Mouse (Mus musculus) thymus, adult 18-20 months (tissue): ENCODE data around the gene Rtf1.
"Not testable (repeated sequence)": the region's sequence is repeated elsewhere in the genome, so short reads cannot be mapped to it uniquely, and the experiment has no call there.

Source experiments
- DNase-seq, 2 experiments: peaks; one replicate each; pipeline ENCODE4 v3.0.0; 2022; ENCODE audit warnings: mixed read lengths in 2 of 2

Gene Rtf1

GRCm38 (mm10) chr2:119674525-119675214 lies at the start of gene Rtf1:
Gene Rtf1 (plus strand): TSS chr2:119675068.
- DNase-seq, result peak; percentile 88 to 90

- DNase-seq, result no peak
These were observed 38.1 kb upstream of the Rtf1 start for GRCm38 (mm10) chr2:119636781-119637180.

GRCm38 (mm10) chr2:119641214-119641912 lies 33.5 kb upstream of the Rtf1 start:
- DNase-seq, result no peak

- no peak for DNase-seq
These were observed 30.6 kb upstream of the Rtf1 start for GRCm38 (mm10) chr2:119644254-119644653.

GRCm38 (mm10) chr2:119662220-119663182 lies 12.4 kb upstream of the Rtf1 start, which contains the start of gene Ndufaf1:
Gene Ndufaf1 (minus strand): TSS chr2:119662827.
- peak; percentile 61 to 75 for DNase-seq

GRCm38 (mm10) chr2:119665744-119666143 lies 9.1 kb upstream of the Rtf1 start:
- not testable (repeated sequence) for DNase-seq

GRCm38 (mm10) chr2:119669010-119669409 lies 5.9 kb upstream of the Rtf1 start:
- no peak for DNase-seq

- no peak for DNase-seq
These were observed 432 bp downstream of the Rtf1 start for GRCm38 (mm10) chr2:119675215-119675784.

- peak in 1 of 2 experiments; percentile 9 for DNase-seq
These were observed 963 bp downstream of the Rtf1 start for GRCm38 (mm10) chr2:119675831-119676230.

- DNase-seq, result no peak
These were observed 8.8 kb downstream of the Rtf1 start for GRCm38 (mm10) chr2:119683706-119684105.

GRCm38 (mm10) chr2:119692003-119692701 lies 17.3 kb downstream of the Rtf1 start:
- no peak for DNase-seq

GRCm38 (mm10) chr2:119694826-119695225 lies 20.0 kb downstream of the Rtf1 start:
- no peak for DNase-seq

GRCm38 (mm10) chr2:119696111-119696510 lies 21.2 kb downstream of the Rtf1 start:
- no peak for DNase-seq

- no peak for DNase-seq
These were observed 23.6 kb downstream of the Rtf1 start for GRCm38 (mm10) chr2:119698472-119698871.

GRCm38 (mm10) chr2:119699962-119700361 lies 25.1 kb downstream of the Rtf1 start:
- DNase-seq, result no peak

- no peak for DNase-seq
These were observed 28.3 kb downstream of the Rtf1 start for GRCm38 (mm10) chr2:119703171-119703570.

GRCm38 (mm10) chr2:119707676-119708075 lies 32.8 kb downstream of the Rtf1 start:
- no peak for DNase-seq

GRCm38 (mm10) chr2:119710011-119710410 lies 35.1 kb downstream of the Rtf1 start:
- DNase-seq, result no peak

GRCm38 (mm10) chr2:119715868-119716267 lies 41.0 kb downstream of the Rtf1 start:
- DNase-seq, result not testable (repeated sequence)

GRCm38 (mm10) chr2:119721070-119721469 lies 46.2 kb downstream of the Rtf1 start:
- no peak for DNase-seq

GRCm38 (mm10) chr2:119727762-119728416 lies 53.0 kb downstream of the Rtf1 start:
- no peak for DNase-seq
